Mouse (Mus musculus): ENCODE measurements around the gene Osbpl5. TPM values are rescaled to one million over a fixed set of nuclear protein-coding genes. Genes with fewer than 3 reads are reported as not detected.

The Osbpl5 gene
- polyA plus RNA-seq, 1 experiment from 2014 or later: 32.4 TPM

GRCm38 (mm10) chr7:143776137-143776536 is 19.4 kb upstream of the Osbpl5 start:
- ATAC-seq (replicated peaks): no peak
- 27% methylated on average over 3 of the region's 3 CpGs for WGBS
- no peak overlapping the region for H3K4me2 ChIP-seq (replicated peaks)
- no peak overlapping the region for H3K27ac ChIP-seq (replicated peaks)
- H3K4me3 ChIP-seq: no peak overlapping the region
- no peak overlapping the region for H3K9ac ChIP-seq (replicated peaks)
- H3K4me1 ChIP-seq: no peaks in the 10 kb centered on the region
- no peaks in the 10 kb centered on the region for H3K36me3 ChIP-seq
- H3K9me3 ChIP-seq: no peaks in the 10 kb centered on the region
- no peaks in the 10 kb centered on the region for H3K27me3 ChIP-seq

GRCm38 (mm10) chr7:143769461-143769860 is 12.7 kb upstream of the Osbpl5 start:
- 0 out of 2 replicates have a peak, but pooled peaks cover 3% of the 10 kb centered on the region for H3K27me3 ChIP-seq
- H3K27ac ChIP-seq (replicated peaks): no peak overlapping the region
- H3K9ac ChIP-seq (replicated peaks): no peak overlapping the region
- 61% methylated on average over 1 of the region's 1 CpGs for WGBS
- H3K4me1 ChIP-seq: no peaks in the 10 kb centered on the region
- no peaks in the 10 kb centered on the region for H3K36me3 ChIP-seq
- H3K4me2 ChIP-seq (replicated peaks): no peak overlapping the region
- no peak overlapping the region for H3K4me3 ChIP-seq
- no peaks in the 10 kb centered on the region for H3K9me3 ChIP-seq
- ATAC-seq (replicated peaks): no peak

GRCm38 (mm10) chr7:143768267-143768666 is 11.5 kb upstream of the Osbpl5 start:
- Histone ChIP-seq H3K4me2 (replicated peaks) (no peak overlapping the region), H3K27ac (replicated peaks) (no peak overlapping the region), H3K27me3 (peaks cover 3% of the 10 kb centered on the region; the same call in 1 of the 2 replicates), H3K9ac (replicated peaks) (no peak overlapping the region), H3K4me1 (no peaks in the 10 kb centered on the region), H3K4me3 (no peak overlapping the region), H3K9me3 (no peaks in the 10 kb centered on the region), H3K36me3 (no peaks in the 10 kb centered on the region)
- 74% methylated on average over 6 of the region's 6 CpGs for WGBS
- ATAC-seq (replicated peaks): no peak

GRCm38 (mm10) chr7:143766893-143767292 is 10.1 kb upstream of the Osbpl5 start, which contains the start of gene Mrgprg:
Gene Mrgprg, minus strand, starts transcription at chr7:143766993.
- Histone ChIP-seq H3K4me3 (no peak within 1 kb of the TSS), H3K4me2 (replicated peaks) (no peak within 1 kb of the TSS), H3K27ac (replicated peaks) (no peak within 1 kb of the TSS), H3K36me3 (no peaks in the 10 kb centered on the region), H3K4me1 (no peaks in the 10 kb centered on the region), H3K9me3 (no peaks in the 10 kb centered on the region), H3K9ac (replicated peaks) (no peak within 1 kb of the TSS), H3K27me3 (peaks cover 3% of the 10 kb centered on the region; the same call in 1 of the 2 replicates)
- WGBS: 57% methylated on average over 6 of the region's 6 CpGs
- ATAC-seq (replicated peaks): no peak

- Histone ChIP-seq H3K9ac (replicated peaks) (no peak overlapping the region), H3K4me1 (no peaks in the 10 kb centered on the region), H3K4me2 (replicated peaks) (no peak overlapping the region), H3K27me3 (peaks cover 3% of the 10 kb centered on the region; the same call in 1 of the 2 replicates), H3K36me3 (no peaks in the 10 kb centered on the region), H3K4me3 (no peak overlapping the region), H3K9me3 (no peaks in the 10 kb centered on the region), H3K27ac (replicated peaks) (no peak overlapping the region)
- no peak for ATAC-seq (replicated peaks)
- 78% methylated on average over 19 of the region's 19 CpGs for WGBS
Observed at GRCm38 (mm10) chr7:143764876-143765530, 8.2 kb upstream of the Osbpl5 start.

- WGBS: 16% methylated on average over 3 of the region's 3 CpGs
- Histone ChIP-seq H3K9ac (replicated peaks) (no peak overlapping the region), H3K27me3 (peaks cover 3% of the 10 kb centered on the region; the same call in 1 of the 2 replicates), H3K4me3 (no peak overlapping the region), H3K4me1 (no peaks in the 10 kb centered on the region), H3K27ac (replicated peaks) (no peak overlapping the region), H3K4me2 (replicated peaks) (no peak overlapping the region), H3K9me3 (no peaks in the 10 kb centered on the region), H3K36me3 (no peaks in the 10 kb centered on the region)
- peak; percentile 64; the same call in 1 of the 2 replicates for ATAC-seq (replicated peaks)
Observed at GRCm38 (mm10) chr7:143763794-143764193, 7.0 kb upstream of the Osbpl5 start.

- no peaks in the 10 kb centered on the region for H3K36me3 ChIP-seq
- H3K9me3 ChIP-seq: no peaks in the 10 kb centered on the region
- no peak overlapping the region for H3K4me3 ChIP-seq
- ATAC-seq (replicated peaks): no peak
- peaks cover 14% of the 10 kb centered on the region for H3K27me3 ChIP-seq
- no peak overlapping the region for H3K9ac ChIP-seq (replicated peaks)
- no peak overlapping the region for H3K4me2 ChIP-seq (replicated peaks)
- peaks cover 11% of the 10 kb centered on the region for H3K4me1 ChIP-seq
- H3K27ac ChIP-seq (replicated peaks): no peak overlapping the region
- WGBS: 43% methylated on average over 3 of the region's 3 CpGs
Observed at GRCm38 (mm10) chr7:143758956-143759355, 2.2 kb upstream of the Osbpl5 start.

GRCm38 (mm10) chr7:143757696-143758095 is 911 bp upstream of the Osbpl5 start:
- H3K4me3 ChIP-seq: no peak overlapping the region
- H3K4me1 ChIP-seq: peaks cover 11% of the 10 kb centered on the region
- H3K36me3 ChIP-seq: no peaks in the 10 kb centered on the region
- no peak overlapping the region for H3K4me2 ChIP-seq (replicated peaks)
- 76% methylated on average over 3 of the region's 3 CpGs for WGBS
- peaks cover 14% of the 10 kb centered on the region for H3K27me3 ChIP-seq
- no peak overlapping the region for H3K9ac ChIP-seq (replicated peaks)
- no peak overlapping the region for H3K27ac ChIP-seq (replicated peaks)
- ATAC-seq (replicated peaks): no peak
- no peaks in the 10 kb centered on the region for H3K9me3 ChIP-seq

GRCm38 (mm10) chr7:143757027-143757390 is 224 bp upstream of the Osbpl5 start:
- no peaks in the 10 kb centered on the region for H3K36me3 ChIP-seq
- no peaks in the 10 kb centered on the region for H3K9me3 ChIP-seq
- WGBS: 4% methylated on average over 15 of the region's 15 CpGs
- H3K4me1 ChIP-seq: peaks cover 11% of the 10 kb centered on the region
- peak overlapping the region; percentile 33 for H3K4me3 ChIP-seq
- H3K27ac ChIP-seq (replicated peaks): no peak overlapping the region
- H3K9ac ChIP-seq (replicated peaks): 0 out of 2 replicates have a peak overlapping the region, but pooled peaks have one; percentile 0
- peak overlapping the region; percentile 78 for H3K4me2 ChIP-seq (replicated peaks)
- peak; percentile 88 for ATAC-seq (replicated peaks)
- H3K27me3 ChIP-seq: peaks cover 14% of the 10 kb centered on the region

- no peak for ATAC-seq (replicated peaks)
- no peak overlapping the region for H3K4me2 ChIP-seq (replicated peaks)
- peaks cover 11% of the 10 kb centered on the region for H3K4me1 ChIP-seq
- peaks cover 14% of the 10 kb centered on the region for H3K27me3 ChIP-seq
- H3K9ac ChIP-seq (replicated peaks): no peak overlapping the region
- WGBS: 71% methylated on average over 9 of the region's 9 CpGs
- no peak overlapping the region for H3K27ac ChIP-seq (replicated peaks)
- H3K4me3 ChIP-seq: no peak overlapping the region
- no peaks in the 10 kb centered on the region for H3K36me3 ChIP-seq
- H3K9me3 ChIP-seq: no peaks in the 10 kb centered on the region
Observed at GRCm38 (mm10) chr7:143755357-143756124, 1.2 kb downstream of the Osbpl5 start.

GRCm38 (mm10) chr7:143753990-143754715 is 2.6 kb downstream of the Osbpl5 start:
- Histone ChIP-seq H3K27me3 (peaks cover 14% of the 10 kb centered on the region), H3K9ac (replicated peaks) (no peak overlapping the region), H3K27ac (replicated peaks) (no peak overlapping the region), H3K4me1 (peaks cover 14% of the 10 kb centered on the region), H3K4me3 (no peak overlapping the region), H3K4me2 (replicated peaks) (no peak overlapping the region), H3K9me3 (no peaks in the 10 kb centered on the region), H3K36me3 (no peaks in the 10 kb centered on the region)
- ATAC-seq (replicated peaks): no peak
- WGBS: 53% methylated on average over 5 of the region's 5 CpGs

GRCm38 (mm10) chr7:143752606-143753005 is 4.2 kb downstream of the Osbpl5 start:
- Histone ChIP-seq H3K27ac (replicated peaks) (no peak overlapping the region), H3K9ac (replicated peaks) (no peak overlapping the region), H3K36me3 (no peaks in the 10 kb centered on the region), H3K9me3 (no peaks in the 10 kb centered on the region), H3K4me1 (peaks cover 27% of the 10 kb centered on the region), H3K4me3 (no peak overlapping the region), H3K4me2 (replicated peaks) (no peak overlapping the region), H3K27me3 (peaks cover 14% of the 10 kb centered on the region)
- ATAC-seq (replicated peaks): no peak
- WGBS: 82% methylated on average over 3 of the region's 3 CpGs
